Mouse (Mus musculus) G1E (cell line): ENCODE data around the gene Sumo1. TPM values are rescaled to one million over a fixed set of nuclear protein-coding genes. Genes with fewer than 3 reads are reported as not detected.

Experiments
- ATAC-seq: 2 replicates; pipeline ENCODE4 v1.8.0; 2016; ENCODE audit warnings: mild to moderate bottlenecking; ENCODE audit not compliant: insufficient number of reproducible peaks, poor library complexity, low FRiP score, severe bottlenecking; ENCODE audit errors: extremely low read depth
- DNase-seq: peaks from one replicate; pipeline ENCODE4 v3.0.0; 2012; ENCODE audit warnings: low spot score
- H3K27me3 ChIP-seq: 2 replicates; pipeline ENCODE4 v1.6.1; 2012; ENCODE audit warnings: mild to moderate bottlenecking, low read length, inconsistent platforms; ENCODE audit not compliant: insufficient read depth
- H3K36me3 ChIP-seq: replicated peaks from 2 replicates; pipeline ENCODE3; 2012; ENCODE audit warnings: mild to moderate bottlenecking, inconsistent platforms
- H3K4me1 ChIP-seq: 2 replicates; pipeline ENCODE4 v1.6.1; 2012; ENCODE audit warnings: low read depth, low read length, inconsistent platforms, mixed read lengths; ENCODE audit not compliant: insufficient read depth
- H3K4me3 ChIP-seq: 2 replicates; pipeline ENCODE4 v1.5.1; 2012; ENCODE audit warnings: low read depth, mild to moderate bottlenecking, inconsistent platforms, low read length, moderate library complexity, mixed read lengths
- H3K9me3 ChIP-seq: replicated peaks from 2 replicates; pipeline ENCODE4 v1.6.1; 2012; ENCODE audit warnings: inconsistent platforms
- CTCF ChIP-seq: IDR thresholded peaks from 2 replicates; pipeline ENCODE4 v1.5.1; 2012; ENCODE audit warnings: low read depth, low read length, inconsistent platforms, mixed read lengths
- GATA1 ChIP-seq: IDR thresholded peaks from 2 replicates; pipeline ENCODE4 v1.6.1; 2012; ENCODE audit warnings: borderline replicate concordance, low read length, inconsistent platforms, mixed read lengths
- GATA2 ChIP-seq: IDR thresholded peaks from 2 replicates; pipeline ENCODE4 v1.6.1; 2012; ENCODE audit warnings: low read depth, low read length, inconsistent platforms, borderline replicate concordance
- POLR2AphosphoS5 ChIP-seq: IDR thresholded peaks from 2 replicates; pipeline ENCODE4 v1.6.1; 2012; ENCODE audit warnings: low read depth, low read length, inconsistent platforms; ENCODE audit not compliant: insufficient replicate concordance
- TAL1 ChIP-seq: conservative IDR thresholded peaks from 2 replicates; pipeline ENCODE4 v1.6.1; 2012; ENCODE audit warnings: low read depth, low read length, inconsistent platforms, mixed read lengths
- polyA plus RNA-seq: library from polyadenylated mRNA; stranded (reverse); fragments of >175 nt; gene quantifications from 2 replicates; pipeline ENCODE4 v1.2.3, GENCODE M21; 2012
- total RNA-seq, 2 experiments: library from RNA; stranded (forward) in 1 of 2; stranded (reverse) in 1 of 2; fragments of 200-1000 nt in 1 of 2; fragments of >200 nt in 1 of 2; fragmentation: Nextera tagmentation in 1 of 2; gene quantifications; 2 replicates each; pipeline ENCODE4 v1.2.3; 2014 to 2017

Gene Sumo1
- total and polyA plus RNA-seq, 3 experiments, result 235 to 589 (median 329) TPM

- no peak overlapping the region for H3K4me3 ChIP-seq
- H3K36me3 ChIP-seq, result no peaks in the 10 kb centered on the region
- H3K4me1 ChIP-seq, result peaks cover 16% of the 10 kb centered on the region
- TF ChIP-seq CTCF (peak; percentile 98), TAL1 (no peak)
- no peaks in the 10 kb centered on the region for H3K9me3 ChIP-seq
- ATAC-seq (peak; percentile 87), DNase-seq (peak; percentile 67)
- H3K27me3 ChIP-seq, result peaks cover 4% of the 10 kb centered on the region; the same call in 1 of the 2 replicates
These were observed 47.2 kb downstream of the Sumo1 start for GRCm38 (mm10) chr1:59623325-59624017.

GRCm38 (mm10) chr1:59619201-59619600 is 51.4 kb downstream of the Sumo1 start:
- DNase-seq (no peak), ATAC-seq (no peak)
- H3K4me1 ChIP-seq, result peaks cover 8% of the 10 kb centered on the region
- peaks cover 14% of the 10 kb centered on the region for H3K27me3 ChIP-seq
- no peak overlapping the region for H3K4me3 ChIP-seq
- TF ChIP-seq POLR2AphosphoS5 (no peak), GATA1 (no peak), GATA2 (no peak), TAL1 (no peak), CTCF (no peak)
- H3K9me3 ChIP-seq, result no peaks in the 10 kb centered on the region
- no peaks in the 10 kb centered on the region for H3K36me3 ChIP-seq

- no peak for ATAC-seq
- Histone ChIP-seq H3K36me3 (no peaks in the 10 kb centered on the region), H3K9me3 (no peaks in the 10 kb centered on the region; the same call in 1 of the 2 replicates), H3K4me3 (no peak overlapping the region), H3K27me3 (peaks cover 12% of the 10 kb centered on the region), H3K4me1 (peaks cover 14% of the 10 kb centered on the region)
- DNase-seq, result no peak
- no peak for TF ChIP-seq TAL1
- no peak for TF ChIP-seq POLR2AphosphoS5
- TF ChIP-seq GATA2, result no peak
- TF ChIP-seq GATA1, result no peak
- TF ChIP-seq CTCF, result no peak
These were observed 55.6 kb downstream of the Sumo1 start for GRCm38 (mm10) chr1:59615021-59615420.

GRCm38 (mm10) chr1:59613795-59614194 is 56.8 kb downstream of the Sumo1 start:
- peaks cover 10% of the 10 kb centered on the region for H3K27me3 ChIP-seq
- TF ChIP-seq GATA2, result no peak
- TF ChIP-seq CTCF, result peak; percentile 94
- TF ChIP-seq GATA1, result no peak
- no peak for TF ChIP-seq POLR2AphosphoS5
- TF ChIP-seq TAL1, result no peak
- H3K4me3 ChIP-seq, result no peak overlapping the region
- ATAC-seq, result peak; percentile 19; the same call in 1 of the 2 replicates
- no peaks in the 10 kb centered on the region for H3K36me3 ChIP-seq
- no peaks in the 10 kb centered on the region; the same call in 1 of the 2 replicates for H3K9me3 ChIP-seq
- H3K4me1 ChIP-seq, result peaks cover 17% of the 10 kb centered on the region
- peak; percentile 54 for DNase-seq

GRCm38 (mm10) chr1:59610929-59611328 is 59.7 kb downstream of the Sumo1 start:
- Histone ChIP-seq H3K9me3 (no peaks in the 10 kb centered on the region; the same call in 1 of the 2 replicates), H3K36me3 (no peaks in the 10 kb centered on the region), H3K4me1 (peaks cover 29% of the 10 kb centered on the region), H3K4me3 (no peak overlapping the region), H3K27me3 (peaks cover 8% of the 10 kb centered on the region; the same call in 1 of the 2 replicates)
- no peak for ATAC-seq
- TF ChIP-seq POLR2AphosphoS5, result no peak
- no peak for TF ChIP-seq GATA1
- no peak for TF ChIP-seq CTCF
- no peak for TF ChIP-seq TAL1
- no peak for TF ChIP-seq GATA2
- no peak for DNase-seq

GRCm38 (mm10) chr1:59609896-59610295 is 60.7 kb downstream of the Sumo1 start:
- ATAC-seq, result no peak
- peaks cover 29% of the 10 kb centered on the region for H3K4me1 ChIP-seq
- TF ChIP-seq CTCF (no peak), POLR2AphosphoS5 (no peak), GATA2 (no peak), GATA1 (no peak), TAL1 (no peak)

GRCm38 (mm10) chr1:59609458-59609857 is 61.2 kb downstream of the Sumo1 start:
- TF ChIP-seq CTCF (peak; percentile 65; the same call in 1 of the 2 replicates), GATA1 (no peak)
- peaks cover 8% of the 10 kb centered on the region; the same call in 1 of the 2 replicates for H3K27me3 ChIP-seq
- no peaks in the 10 kb centered on the region for H3K36me3 ChIP-seq
- peaks cover 29% of the 10 kb centered on the region for H3K4me1 ChIP-seq
- no peaks in the 10 kb centered on the region; the same call in 1 of the 2 replicates for H3K9me3 ChIP-seq
- no peak overlapping the region for H3K4me3 ChIP-seq
- ATAC-seq (no peak), DNase-seq (no peak)

More at GRCm38 (mm10) chr1:59609896-59610295, 60.7 kb downstream of the Sumo1 start:
- no peak for DNase-seq
- Histone ChIP-seq H3K36me3 (no peaks in the 10 kb centered on the region), H3K4me3 (no peak overlapping the region), H3K9me3 (no peaks in the 10 kb centered on the region; the same call in 1 of the 2 replicates), H3K27me3 (peaks cover 5% of the 10 kb centered on the region; the same call in 1 of the 2 replicates)
